Mouse (Mus musculus) right cerebral cortex, postnatal 36 days (tissue): ENCODE data around the gene Fam50a.

ENCODE experiments used
- DNase-seq, 2 experiments: peaks; one replicate each; pipeline ENCODE4 v3.0.0; 2022; ENCODE audit warnings: low spot score in 2 of 2, mixed read lengths in 1 of 2

The Fam50a gene

DNA sequence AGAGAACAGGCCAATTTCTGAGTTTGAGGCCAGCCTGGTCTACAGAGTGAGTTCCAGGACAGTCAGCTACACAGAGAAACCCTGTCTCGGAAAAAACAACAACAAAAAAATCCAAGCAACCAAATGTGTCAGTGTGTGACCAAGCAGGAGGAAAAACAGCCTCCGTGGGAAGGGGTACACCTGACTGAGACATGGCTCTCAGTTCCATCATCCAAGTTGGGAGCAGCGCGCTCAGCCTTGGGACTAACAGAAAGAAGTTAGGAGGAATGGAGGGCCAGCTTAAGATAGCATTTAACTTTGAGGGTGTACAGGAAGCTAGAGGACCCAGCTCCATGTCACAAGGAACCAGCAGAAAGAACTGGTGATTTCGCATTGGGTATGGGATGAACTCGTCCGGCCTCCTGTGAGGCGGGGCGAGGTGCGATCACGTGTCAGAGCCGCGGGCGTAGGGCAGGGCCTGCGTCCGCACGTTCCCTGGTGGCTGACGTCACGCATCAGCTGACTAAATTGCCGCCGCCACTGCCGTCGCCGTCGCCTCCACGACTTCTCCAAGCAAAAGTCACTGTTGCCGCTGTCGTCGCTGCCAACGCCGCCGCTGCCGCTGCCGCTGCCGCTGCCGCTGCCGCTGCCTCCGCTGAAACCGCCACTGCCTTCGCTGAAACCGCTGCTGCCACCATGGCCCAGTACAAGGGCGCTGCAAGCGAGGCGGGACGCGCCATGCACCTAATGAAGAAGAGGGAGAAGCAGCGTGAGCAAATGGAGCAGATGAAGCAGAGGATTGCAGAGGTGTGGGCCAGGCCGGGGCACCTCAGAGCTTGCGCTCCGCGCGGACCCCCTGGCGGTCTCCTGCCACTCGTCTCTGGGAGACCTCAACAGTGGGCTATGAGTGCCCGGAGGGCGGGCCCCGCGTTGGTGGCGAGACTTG lies at the start of gene Fam50a:
Gene Fam50a (plus strand): TSS at position 494 of the 925 bp plus-strand sequence.
- DNase-seq, result peak; percentile 85 to 90

DNA sequence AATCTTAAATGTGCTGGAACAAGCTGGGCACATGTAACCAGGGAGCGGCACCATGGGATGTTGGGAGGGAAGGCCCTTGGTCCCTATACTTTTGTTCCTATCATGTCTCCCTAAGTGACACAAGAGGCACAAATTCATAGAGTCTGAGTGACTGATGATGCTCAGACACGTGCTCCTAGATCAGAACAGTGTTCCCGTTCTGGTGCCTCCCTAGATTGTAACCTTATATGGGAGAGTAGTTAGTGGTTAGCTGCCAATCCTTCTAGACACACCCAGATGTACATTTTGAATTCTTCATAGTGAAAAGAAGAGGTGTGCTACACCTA lies 43.1 kb upstream of the Fam50a start:
- peak in 1 of 2 experiments; percentile 10 for DNase-seq

DNA sequence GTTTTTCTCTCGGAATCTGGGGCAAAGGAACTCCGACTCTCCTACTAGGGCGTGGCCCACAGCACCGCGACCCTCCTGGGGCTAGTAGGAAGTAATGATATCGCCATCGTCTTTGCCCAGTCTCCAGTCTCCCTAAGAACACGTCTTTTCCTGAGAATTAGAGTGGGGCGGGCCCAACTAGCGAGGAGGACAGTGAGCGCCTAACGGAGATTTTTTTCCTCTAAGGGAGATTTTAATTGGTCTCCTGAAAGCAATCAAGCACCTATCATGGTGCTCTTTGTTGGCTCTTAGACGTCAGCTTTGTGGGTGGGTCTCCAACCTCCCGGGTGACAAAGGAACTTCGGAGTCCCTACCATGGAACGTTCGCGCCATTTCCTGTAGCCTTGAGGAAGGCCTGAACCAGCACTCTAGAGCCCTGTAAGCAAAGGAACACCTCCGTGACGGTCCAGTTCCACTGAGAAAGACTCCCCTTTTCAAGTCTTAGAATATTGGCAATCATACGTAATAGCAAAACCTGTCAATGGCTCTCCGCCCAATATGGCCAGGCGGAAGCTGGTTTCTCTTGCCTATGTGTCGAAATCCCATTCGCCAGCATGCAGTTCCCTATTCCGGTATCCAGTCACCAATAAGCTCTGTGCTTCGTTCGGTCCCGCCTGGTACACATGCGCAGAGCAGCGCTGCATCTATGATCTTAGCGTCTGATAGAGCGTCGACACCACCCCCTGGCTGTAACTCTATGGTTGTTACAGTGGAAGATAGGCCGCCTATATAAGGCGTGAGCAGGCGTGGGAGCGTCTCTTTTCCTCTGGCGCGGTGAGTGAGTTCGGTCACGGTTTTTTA lies 42.6 kb upstream of the Fam50a start, which contains the start of gene Rpl10:
Gene Rpl10 (plus strand): TSS at position 751 of the 840 bp plus-strand sequence.
- DNase-seq, result peak; percentile 87 to 93

DNA sequence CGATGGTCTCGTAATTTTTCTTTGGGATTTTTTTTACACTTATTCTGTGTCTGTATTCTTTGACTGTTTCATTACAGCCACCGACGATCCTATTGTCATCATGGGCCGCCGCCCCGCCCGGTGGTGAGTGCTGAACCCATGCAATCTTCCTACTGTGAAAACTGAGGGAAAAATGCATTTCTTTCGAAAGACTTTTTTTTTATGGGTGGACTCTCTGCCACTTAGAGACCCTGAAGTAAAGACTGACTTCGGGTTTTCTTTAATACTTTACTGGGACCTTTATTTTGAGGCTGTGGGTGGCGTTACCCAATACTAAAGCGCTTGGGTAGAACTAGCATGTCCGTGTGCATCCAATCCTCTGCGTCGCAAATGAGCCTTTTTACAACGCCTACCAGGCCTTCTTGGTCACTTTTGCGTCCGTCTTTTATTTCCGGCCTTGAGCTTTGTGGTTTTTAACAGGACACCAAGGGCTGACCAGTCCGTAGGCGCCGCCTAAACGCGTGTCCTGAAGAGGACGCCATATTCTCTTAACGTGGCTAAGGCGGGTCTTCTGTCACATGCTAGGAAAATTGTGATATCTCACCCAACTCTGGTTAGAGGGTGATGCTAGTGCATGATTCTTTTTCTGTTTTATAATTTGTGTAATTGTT lies 41.8 kb upstream of the Fam50a start:
- no peak for DNase-seq

DNA sequence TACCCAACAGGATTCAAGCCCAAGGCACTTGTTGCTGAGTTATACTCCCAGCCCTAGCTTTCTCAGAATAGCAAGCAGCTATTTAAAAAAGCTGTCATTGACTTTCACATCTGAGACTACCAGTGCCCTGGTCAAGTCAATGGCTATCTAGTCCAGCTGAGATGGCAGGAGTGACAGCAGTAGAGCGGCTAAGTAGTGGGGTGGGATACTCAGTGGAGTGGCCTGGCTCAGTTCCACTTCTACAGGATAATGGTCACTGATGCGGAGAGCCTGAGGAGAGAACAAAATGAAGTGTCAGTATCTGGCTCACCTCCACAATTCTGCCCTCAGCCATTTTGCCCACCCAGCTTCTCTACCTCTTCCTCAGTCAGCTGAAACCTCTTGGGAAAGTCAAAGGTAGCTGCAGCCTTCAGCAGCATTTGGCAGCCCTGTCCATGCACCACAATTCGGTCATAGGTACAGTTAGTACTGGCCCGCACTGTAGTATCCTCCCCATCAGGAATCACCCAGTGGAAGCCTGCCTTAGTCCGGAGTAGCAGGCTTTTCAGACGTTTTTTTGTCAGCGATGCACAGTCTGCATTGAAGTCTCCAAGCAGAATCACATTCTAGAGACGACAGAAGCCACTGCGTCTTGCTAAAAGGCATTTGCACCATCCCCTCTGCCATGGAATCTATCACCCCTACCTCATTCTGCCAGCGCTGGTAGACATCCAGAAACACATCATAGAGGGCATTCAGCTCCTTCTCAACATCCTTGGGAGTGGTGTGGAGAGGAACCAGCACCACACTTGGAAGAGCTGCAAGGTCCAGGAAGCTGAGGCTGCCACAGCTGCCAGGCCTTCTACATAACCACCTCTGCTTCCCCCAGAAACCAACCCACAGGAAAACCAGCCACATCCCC lies 39.2 kb upstream of the Fam50a start:
- DNase-seq, result no peak

DNA sequence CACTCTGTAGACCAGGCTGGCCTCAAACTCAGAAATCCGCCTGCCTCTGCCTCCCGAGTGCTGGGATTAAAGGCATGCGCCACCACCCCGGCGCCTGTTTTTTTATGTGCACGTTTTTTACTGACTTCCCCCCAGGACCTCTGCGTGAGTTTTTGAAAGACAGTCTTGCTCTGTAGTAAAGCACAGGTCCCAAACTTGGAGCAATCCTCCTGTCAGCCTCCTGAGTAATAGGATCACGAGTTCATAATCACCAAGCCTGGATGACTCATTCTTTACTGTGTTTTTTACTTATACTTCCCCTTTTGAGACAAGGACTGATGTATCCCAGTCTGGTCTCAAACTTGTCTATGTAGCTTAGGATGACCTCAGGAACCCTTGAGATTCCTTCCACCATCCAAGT lies 34.9 kb upstream of the Fam50a start:
- DNase-seq, result no peak

DNA sequence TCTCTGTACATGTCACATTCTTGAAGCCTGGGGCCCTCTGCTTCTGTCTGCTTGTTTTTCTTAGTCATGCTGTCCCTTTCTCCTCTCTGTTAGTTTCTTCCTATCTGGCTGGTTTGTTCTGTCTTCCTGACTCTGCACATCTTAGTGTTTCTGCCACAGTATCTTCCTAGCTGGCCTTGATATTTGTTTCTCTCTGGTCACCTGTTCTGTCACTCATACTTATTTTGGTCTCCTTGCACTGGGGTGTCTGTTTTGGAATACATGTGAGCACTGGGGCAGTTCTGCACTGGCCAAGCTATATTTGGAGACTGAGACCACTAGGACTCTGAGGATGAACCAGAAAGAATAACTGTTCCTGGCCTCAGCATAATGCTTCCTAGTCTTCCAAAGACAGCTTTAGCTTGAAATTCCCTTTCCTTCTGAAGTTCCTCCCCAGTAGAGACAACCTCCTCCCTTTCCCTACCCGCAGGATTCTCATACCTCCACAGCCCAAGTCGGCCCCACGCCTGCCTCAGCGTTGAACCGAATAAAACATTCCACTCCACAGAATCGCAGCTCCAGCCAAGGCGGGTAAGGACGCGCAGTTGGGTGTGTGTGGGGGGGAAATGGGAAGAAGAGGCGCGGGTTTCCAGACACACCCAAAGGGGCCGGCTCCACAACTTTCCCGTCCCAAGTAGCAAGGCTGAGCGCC lies 31.6 kb upstream of the Fam50a start:
- no peak for DNase-seq

DNA sequence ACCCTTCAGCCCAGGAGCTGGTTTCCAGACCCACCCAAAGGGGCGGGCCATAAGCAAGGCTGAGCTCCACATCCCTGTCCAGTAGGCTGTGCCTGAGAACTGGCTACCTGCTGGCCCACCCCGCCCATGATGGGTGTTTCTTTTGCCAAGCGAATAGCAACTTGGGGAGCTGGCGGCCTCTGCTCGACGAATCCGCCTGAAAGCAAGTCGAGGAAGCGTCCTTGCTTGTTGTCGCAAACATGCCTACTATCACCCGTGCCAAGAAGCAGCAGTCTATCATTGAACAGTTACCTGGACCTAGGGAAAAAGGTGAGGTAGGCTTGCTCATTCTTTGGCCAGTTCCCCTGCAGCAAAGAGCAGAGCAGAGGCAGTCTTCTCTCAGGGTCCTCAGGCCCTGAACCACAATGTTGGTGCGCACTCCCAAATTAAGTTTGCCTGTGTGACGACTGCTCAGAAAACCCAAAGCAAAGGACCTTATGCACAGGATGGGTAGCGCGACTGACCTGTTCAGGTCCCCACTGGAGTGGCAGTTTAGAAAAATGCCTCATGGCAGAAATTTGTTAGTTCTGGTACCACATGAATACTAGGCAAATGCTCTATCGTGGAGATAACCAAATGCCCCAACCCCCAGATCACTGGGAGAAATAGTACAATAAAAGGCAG lies 31.0 kb upstream of the Fam50a start, which contains the start of the genes Taz and Dnase1l1:
Gene Taz (plus strand): TSS at position 181 of the 663 bp plus-strand sequence.
Gene Dnase1l1 (minus strand): TSS at position 606 of the 663 bp plus-strand sequence.
- peak; percentile 25 to 53 for DNase-seq

DNA sequence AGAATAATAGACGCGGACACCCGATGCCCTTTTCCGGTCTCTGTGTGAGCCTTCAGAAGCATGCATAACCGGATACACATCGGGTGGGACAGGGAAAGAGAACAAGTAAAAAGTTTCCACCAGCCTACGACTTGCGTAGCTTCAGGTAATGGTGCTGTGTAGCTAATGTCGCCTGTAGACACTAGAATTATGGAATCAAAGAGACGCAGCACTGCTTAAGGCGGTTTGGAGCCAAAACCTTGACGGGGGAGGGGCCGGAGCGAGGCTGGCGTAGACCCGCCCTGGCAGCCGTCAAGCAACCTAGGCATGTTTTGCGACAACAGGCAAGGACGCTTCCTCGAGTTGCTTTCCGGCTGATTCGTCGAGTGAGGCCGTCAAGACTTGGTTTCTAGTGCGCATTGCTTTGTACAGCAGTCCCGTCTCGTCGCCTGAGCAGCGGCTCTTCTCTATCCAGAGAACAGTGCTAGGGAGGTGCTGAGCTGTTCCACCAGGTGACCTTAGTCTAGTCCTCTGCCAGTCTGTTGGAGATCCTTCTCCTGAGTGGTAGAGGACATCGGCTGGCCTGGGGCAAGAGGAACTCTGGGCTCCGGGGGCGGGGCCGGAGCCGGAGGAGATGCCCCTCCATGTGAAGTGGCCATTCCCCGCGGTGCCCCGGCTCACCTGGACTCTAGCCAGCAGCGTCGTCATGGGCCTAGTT lies 30.3 kb upstream of the Fam50a start:
- peak; percentile 81 to 82 for DNase-seq

DNA sequence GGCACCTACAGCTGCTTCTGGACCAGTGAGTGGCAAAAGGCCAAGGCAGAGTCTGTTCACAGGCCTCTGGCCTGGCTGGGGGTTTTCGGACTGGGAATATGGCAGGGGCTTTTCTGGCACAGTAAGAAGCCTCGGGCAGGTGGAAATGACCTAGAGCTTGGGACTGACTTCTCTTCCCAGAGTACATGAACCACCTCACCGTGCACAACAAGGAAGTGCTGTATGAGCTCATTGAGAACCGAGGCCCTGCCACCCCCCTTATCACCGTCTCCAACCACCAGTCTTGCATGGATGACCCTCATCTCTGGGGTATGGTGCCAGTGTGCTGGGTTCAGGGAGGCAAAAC lies 29.8 kb upstream of the Fam50a start:
- DNase-seq, result no peak

DNA sequence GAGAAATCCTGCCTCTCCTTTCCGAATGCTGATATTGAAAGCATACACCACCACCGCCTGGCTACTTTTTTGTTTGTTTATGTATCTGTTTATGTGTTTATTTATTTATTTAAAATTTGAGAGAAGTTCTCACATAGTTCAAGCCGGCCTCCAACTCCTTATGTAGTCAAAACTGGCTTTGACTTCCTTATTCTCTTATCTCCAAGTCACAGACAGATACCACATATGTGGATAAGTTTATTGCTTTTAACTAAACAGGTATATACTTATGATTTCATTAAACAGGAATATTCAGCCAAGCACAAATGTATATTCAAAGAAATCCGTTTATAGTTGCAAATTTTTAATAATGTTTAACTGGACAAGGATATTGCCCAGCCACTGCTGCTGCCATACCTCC lies 19.4 kb upstream of the Fam50a start:
- DNase-seq, result no peak

DNA sequence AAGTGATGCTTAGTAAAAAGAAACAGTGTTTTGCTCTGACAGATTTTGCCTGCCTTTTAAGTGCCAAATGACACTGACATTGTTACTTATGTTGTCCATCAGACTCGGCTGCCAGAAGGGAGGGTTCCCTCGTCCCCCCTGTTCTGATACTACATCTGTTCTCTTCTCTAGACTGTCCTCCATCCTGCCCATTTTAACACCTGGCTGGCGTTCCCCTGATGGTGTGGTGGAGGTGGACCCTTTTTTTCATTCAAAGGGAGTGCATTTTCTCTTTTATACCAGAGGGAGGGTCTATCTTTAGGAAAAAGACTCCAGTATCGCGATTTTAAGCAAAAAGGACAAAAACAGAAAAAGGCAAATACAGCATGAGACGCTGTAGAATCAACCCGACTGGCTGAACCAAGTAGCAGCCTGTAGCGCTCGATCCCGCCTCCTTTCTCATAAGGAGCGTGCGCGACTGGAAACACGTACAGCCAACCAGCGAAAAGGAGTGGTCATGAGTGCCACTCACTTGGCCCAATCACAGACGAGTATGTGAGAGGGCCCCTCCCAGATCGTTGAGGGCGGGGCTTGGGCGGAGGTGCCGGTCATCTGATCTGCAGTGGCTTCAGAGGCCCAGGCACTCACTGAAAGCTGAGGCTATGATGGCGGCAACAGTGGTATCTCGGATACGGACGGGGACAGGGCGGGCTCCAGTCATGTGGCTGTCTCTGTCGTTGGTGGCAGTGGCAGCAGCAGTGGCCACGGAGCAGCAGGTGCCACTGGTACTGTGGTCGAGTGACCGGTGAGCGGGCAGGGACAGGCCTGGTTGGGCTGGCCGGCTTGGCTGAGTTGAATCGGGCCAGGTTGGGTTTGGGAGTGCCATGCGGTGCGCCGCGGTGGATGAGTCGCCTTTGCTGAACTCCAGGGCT lies 16.0 kb upstream of the Fam50a start, which contains the start of gene Atp6ap1:
Gene Atp6ap1 (plus strand): TSS at position 560 of the 911 bp plus-strand sequence.
- DNase-seq, result peak; percentile 92 to 95

DNA sequence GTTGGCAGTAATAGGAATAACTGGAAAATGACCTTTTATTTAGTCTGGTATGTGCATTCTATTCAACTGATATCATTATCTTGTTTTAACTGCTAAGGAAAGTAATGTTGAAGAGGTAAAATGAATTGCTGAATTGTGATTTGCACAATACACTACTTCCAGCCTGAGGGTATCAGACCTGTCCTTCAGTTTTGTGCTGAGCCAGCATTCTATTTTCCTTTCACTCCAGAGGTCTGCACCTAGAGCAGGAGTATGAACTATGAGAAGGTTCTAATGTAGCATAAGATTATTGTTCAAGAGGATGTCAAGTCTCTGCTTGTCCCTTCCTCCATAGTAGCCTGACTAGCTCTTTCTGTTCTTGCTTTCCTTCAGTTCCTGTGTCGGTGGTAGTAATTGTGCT lies 14.5 kb upstream of the Fam50a start:
- no peak for DNase-seq

DNA sequence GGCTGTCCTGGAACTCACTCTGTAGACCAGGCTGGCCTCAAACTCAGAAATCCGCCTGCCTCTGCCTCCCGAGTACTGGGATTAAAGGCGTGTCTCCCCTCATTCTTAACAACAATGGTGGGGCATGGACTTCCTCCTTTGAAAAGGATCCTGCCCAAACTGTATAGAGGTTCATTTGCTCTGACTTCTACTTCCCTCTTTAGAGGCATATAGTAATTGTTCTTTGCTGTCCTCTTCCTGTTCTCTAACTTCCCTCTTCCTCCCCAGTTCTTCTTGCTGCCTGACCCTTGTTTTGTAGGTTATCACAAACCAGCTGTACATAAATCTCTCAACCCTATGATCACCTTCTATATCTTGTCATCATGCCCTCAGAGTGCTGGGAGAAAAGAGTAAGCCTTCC lies 13.1 kb upstream of the Fam50a start:
- DNase-seq, result no peak

DNA sequence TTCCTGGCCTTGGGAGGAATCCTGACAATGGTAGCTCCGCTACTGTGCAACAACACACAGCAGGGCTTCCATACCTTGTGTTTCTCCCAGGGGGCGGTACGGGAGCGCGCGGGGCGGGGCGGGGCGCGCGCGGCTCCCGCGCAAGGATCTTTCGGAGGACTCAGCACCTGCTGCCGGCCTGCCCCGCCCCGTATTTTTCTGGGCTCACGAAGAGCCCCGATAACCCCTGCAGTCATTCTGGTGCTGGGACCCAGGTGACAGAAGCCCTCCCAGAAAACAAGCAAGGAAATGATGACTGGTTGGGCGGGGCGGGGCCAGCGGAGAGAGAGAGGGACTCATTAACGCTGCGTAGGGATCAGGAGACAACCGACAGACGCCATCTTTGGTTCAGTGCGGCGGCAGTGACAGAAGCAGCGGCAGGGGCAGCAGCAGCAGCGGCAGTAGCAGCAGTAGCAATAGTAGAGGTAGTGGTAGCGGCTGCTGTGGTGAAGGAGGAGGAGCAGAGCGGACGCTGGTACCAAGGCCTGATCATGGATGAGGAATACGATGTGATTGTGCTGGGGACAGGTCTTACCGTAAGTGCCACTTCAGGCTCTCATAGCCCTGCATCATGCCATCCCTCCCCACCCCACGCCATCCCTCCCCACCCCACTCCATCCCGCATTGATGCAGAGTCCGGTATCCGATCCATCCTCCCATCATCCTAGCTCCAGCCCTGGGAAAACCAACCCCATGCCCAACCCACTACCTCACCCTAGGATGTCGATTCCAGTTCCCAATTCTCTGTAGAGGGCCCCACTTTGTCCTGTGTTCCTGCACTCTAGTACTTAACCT lies 7.7 kb upstream of the Fam50a start, which contains the start of gene Gdi1:
Gene Gdi1 (plus strand): TSS at position 132 of the 834 bp plus-strand sequence.
- peak; percentile 32 to 40 for DNase-seq

DNA sequence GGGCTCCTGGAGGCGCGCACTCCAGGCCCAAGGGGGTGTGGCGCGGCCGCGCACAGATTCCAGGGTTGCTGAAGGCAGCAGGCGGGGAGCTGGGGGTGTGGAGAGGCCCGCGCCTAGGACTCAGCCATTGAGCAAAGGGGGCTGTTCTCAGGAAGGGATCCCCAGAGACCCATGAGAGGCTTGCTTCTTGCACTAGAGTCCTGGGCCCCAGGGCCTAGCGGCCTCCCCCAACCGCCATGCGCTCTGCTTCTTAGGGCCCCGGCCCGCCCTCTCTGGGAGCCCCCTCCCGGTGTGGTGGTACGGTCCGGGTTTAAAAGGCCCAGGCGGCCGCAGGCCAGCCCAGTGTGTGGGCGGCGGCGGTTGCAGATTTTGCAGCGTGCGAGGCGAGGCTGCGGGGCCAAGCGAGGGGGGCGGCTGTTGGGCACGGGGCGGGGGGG lies 15.9 kb downstream of the Fam50a start, which contains the start of gene Plxna3:
Gene Plxna3 (plus strand): TSS at position 342 of the 437 bp plus-strand sequence.
- DNase-seq, result peak in 1 of 2 experiments; percentile 36

DNA sequence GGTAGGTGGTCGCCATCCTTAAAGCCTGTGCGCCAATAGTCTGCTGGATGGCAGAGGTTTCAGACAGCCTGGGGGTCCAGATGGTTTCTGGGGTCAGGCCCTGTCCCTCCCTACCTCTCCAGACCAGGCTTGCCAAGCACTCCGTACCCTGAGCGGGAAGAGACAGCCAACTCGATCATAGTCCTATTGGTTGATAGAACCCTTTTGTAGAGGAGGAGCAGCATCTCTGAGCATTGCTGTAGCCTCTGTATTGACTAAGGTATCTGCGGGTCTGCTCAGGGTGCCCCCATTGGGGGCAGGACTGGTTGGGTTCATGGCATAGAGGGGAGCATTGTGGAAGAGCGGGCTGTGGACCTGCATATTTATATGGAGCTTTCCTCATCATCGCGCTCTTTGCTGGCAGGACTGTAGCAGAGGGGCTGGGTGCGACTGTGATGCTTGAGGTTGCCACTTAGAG lies 16.4 kb downstream of the Fam50a start:
- DNase-seq, result no peak
